Mouse (Mus musculus): ENCODE results near the gene Olfr345.

Gene Olfr345

GRCm38 (mm10) chr2:36639741-36640140, at the start of gene Olfr345:
Olfr345 (plus strand) TSS chr2:36640041.
- no peak for DNase-seq (ENCODE audit: low read depth)

GRCm38 (mm10) chr2:36685488-36685887, 45.6 kb downstream of the Olfr345 start, which contains the start of gene Olfr346:
Olfr346 (plus strand) TSS chr2:36685788.
- no peak for DNase-seq (ENCODE audit: low read depth)

Data from NIH3T3 (cell line).